Mouse (Mus musculus) kidney, postnatal 0 days (tissue): ENCODE measurements at regions not wholly inside any gene's neighbourhood (a gene's known extent, or its start where the extent isn't known, plus 50 kb on each side); places are given as distances from the start of the nearest gene placed in this dataset.
A peak's percentile ranks its signal among the peaks of the same experiment; 100 is the strongest.

ENCODE experiments used
- ATAC-seq: fragments of 200-750 bp; cut with Nextera tagmentation; replicated peaks from 2 replicates; pipeline ENCODE4 v1.8.0; 2017; ENCODE audit warnings: low read depth, moderate number of reproducible peaks, moderate TSS enrichment, moderate library complexity; ENCODE audit not compliant: low FRiP score
- DNase-seq: peaks from one replicate; pipeline ENCODE4 v3.0.0-alpha.2; 2016; ENCODE audit warnings: low spot score
- H3K27ac ChIP-seq: fragments of 300-500 bp; sonication (generic); 2 replicates; pipeline ENCODE4 v1.5.1; 2014; ENCODE audit warnings: mild to moderate bottlenecking
- H3K27me3 ChIP-seq: fragments of 300-500 bp; sonication (generic); 2 replicates; pipeline ENCODE4 v1.6.1; 2014; ENCODE audit warnings: low read length, mixed read lengths; ENCODE audit not compliant: insufficient read depth
- H3K36me3 ChIP-seq: fragments of 300-500 bp; sonication (generic); 2 replicates; pipeline ENCODE4 v1.6.1; 2014; ENCODE audit warnings: low read length, mixed read lengths; ENCODE audit not compliant: insufficient read depth
- H3K4me1 ChIP-seq: fragments of 300-500 bp; sonication (generic); replicated peaks from 2 replicates; pipeline ENCODE4 v1.6.1; 2014; ENCODE audit warnings: antibody characterized with exemption, low read length, mixed read lengths; ENCODE audit not compliant: insufficient read depth
- H3K4me2 ChIP-seq: fragments of 300-500 bp; sonication (generic); 2 replicates; pipeline ENCODE4 v1.6.1; 2014; ENCODE audit warnings: mild to moderate bottlenecking, low read length, moderate library complexity, mixed read lengths
- H3K4me3 ChIP-seq: fragments of 300-500 bp; sonication (generic); replicated peaks from 2 replicates; pipeline ENCODE4 v1.5.1; 2014; ENCODE audit warnings: low read depth, low read length
- H3K9ac ChIP-seq: fragments of 300-500 bp; sonication (generic); 2 replicates; pipeline ENCODE4 v1.6.1; 2014; ENCODE audit warnings: low read depth, low read length
- H3K9me3 ChIP-seq: fragments of 300-500 bp; sonication (generic); replicated peaks from 2 replicates; pipeline ENCODE4 v1.6.1; 2016; ENCODE audit warnings: low read length, inconsistent platforms, mixed read lengths
- CTCF ChIP-seq: IDR thresholded peaks from 2 replicates; pipeline ENCODE4 v1.5.1; 2016; ENCODE audit warnings: antibody characterized with exemption, low read depth, mild to moderate bottlenecking, moderate library complexity
- WGBS: fragments of 180-500 bp; shearing (Covaris S2); extraction: QIAGEN DNeasy Blood & Tissue Kit; methylation state at CpG from one replicate; pipeline ENCODE4 v1.1.7; 2014; 5-methylcytosine and 5-hydroxymethylcytosine counted together

GRCm38 (mm10) chr4:29034406-29034805, 221.5 kb downstream of the Epha7 start:
- Histone ChIP-seq H3K36me3 (no peaks in the 10 kb centered on the region), H3K9ac (no peak overlapping the region), H3K27ac (no peak overlapping the region), H3K4me3 (no peak overlapping the region), H3K9me3 (0 out of 2 replicates have a peak, but pooled peaks cover 3% of the 10 kb centered on the region), H3K4me2 (no peak overlapping the region), H3K4me1 (no peaks in the 10 kb centered on the region), H3K27me3 (no peaks in the 10 kb centered on the region)
- TF ChIP-seq CTCF: no peak
- 92% methylated on average over 1 of the region's 1 CpGs for WGBS
- no peak for ATAC-seq
- DNase-seq: no peak

DNA sequence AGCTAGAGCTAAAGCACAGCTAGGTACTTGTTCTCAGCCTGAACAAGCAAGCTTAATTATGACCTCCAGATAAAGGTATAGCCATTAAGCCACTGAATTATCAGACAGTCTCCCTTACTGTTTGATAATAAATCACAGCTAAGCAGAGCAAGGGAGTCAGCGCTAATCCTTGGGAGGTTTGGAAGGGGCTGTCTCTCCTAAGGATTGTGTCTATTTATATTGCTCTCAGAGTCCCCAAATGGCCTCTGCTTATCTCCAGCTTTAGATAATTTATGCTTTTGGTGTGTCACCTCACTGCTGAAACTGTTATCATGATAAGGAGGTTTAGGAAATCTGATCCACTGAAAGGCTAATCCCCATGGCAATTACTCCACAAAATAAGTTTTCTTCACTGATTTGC, 227.1 kb downstream of the Epha7 start:
- Histone ChIP-seq H3K4me3 (no peak overlapping the region), H3K36me3 (no peaks in the 10 kb centered on the region), H3K9me3 (no peaks in the 10 kb centered on the region), H3K9ac (no peak overlapping the region), H3K4me1 (no peaks in the 10 kb centered on the region), H3K27ac (no peak overlapping the region), H3K4me2 (no peak overlapping the region), H3K27me3 (no peaks in the 10 kb centered on the region)
- 13% methylated on average over 1 of the region's 1 CpGs for WGBS
- TF ChIP-seq CTCF: no peak
- ATAC-seq: no peak
- no peak for DNase-seq

- Histone ChIP-seq H3K27ac (no peak overlapping the region), H3K4me2 (no peak overlapping the region), H3K9me3 (no peaks in the 10 kb centered on the region), H3K4me3 (no peak overlapping the region), H3K27me3 (no peaks in the 10 kb centered on the region), H3K4me1 (no peaks in the 10 kb centered on the region), H3K36me3 (no peaks in the 10 kb centered on the region), H3K9ac (no peak overlapping the region)
- whole genome bisulfite sequencing: 48% methylated on average over 12 of the region's 12 CpGs
- DNase-seq (peak; percentile 24), ATAC-seq (no peak)
- TF ChIP-seq CTCF: no peak
Observed at GRCm38 (mm10) chr4:29068678-29069621, 256.0 kb downstream of the Epha7 start.

GRCm38 (mm10) chr4:29074204-29074603, 261.3 kb downstream of the Epha7 start:
- no peaks in the 10 kb centered on the region for H3K9me3 ChIP-seq
- no peaks in the 10 kb centered on the region for H3K27me3 ChIP-seq
- TF ChIP-seq CTCF: no peak
- H3K36me3 ChIP-seq: no peaks in the 10 kb centered on the region
- no peak overlapping the region for H3K27ac ChIP-seq
- H3K4me1 ChIP-seq: no peaks in the 10 kb centered on the region
- H3K4me3 ChIP-seq: no peak overlapping the region
- H3K4me2 ChIP-seq: no peak overlapping the region
- DNase-seq: no peak
- H3K9ac ChIP-seq: no peak overlapping the region
- no peak for ATAC-seq

DNA sequence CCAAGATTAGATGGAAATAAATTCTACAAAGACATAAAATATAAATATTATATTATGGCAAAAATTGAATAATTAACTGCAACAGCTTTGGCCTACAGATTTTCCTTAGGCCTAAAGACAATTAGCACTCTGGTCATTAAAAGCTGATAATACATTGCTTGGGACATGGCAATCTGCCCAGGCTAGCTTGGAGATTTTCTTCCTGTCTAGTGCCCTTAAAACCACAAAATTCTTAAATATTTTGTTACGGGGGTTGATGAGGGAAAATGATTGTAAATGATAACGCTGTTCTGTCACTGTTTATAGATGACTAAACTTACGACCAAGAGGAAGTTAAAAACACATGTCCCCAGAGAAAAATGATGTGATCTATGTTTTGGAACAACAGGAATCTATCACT, 261.9 kb downstream of the Epha7 start:
- peak; percentile 30 for DNase-seq
- no peak overlapping the region for H3K4me3 ChIP-seq
- no peak overlapping the region for H3K4me2 ChIP-seq
- H3K9me3 ChIP-seq: no peaks in the 10 kb centered on the region
- no peaks in the 10 kb centered on the region for H3K4me1 ChIP-seq
- H3K9ac ChIP-seq: no peak overlapping the region
- H3K27ac ChIP-seq: no peak overlapping the region
- WGBS: 40% methylated on average over 3 of the region's 3 CpGs
- no peak for TF ChIP-seq CTCF
- no peak for ATAC-seq
- no peaks in the 10 kb centered on the region for H3K27me3 ChIP-seq
- H3K36me3 ChIP-seq: no peaks in the 10 kb centered on the region

DNA sequence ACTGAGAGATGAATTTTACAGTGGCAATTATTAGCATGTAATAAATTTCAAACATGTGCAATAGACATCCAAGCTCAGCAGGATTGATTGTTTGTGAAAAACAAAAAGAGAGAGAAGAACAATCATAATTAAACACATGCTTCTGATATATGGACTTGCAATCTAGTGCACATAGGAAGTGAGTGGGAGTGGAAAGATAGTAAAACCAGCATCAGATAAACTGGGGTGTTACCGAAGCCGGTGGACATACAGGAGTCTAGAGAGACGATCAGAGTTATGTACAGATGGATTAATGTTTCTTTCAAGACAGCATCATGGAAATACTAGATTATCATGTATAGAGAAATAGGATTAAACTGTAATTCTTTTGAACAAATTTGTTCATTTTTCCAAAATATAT, 263.8 kb downstream of the Epha7 start:
- Histone ChIP-seq H3K36me3 (no peaks in the 10 kb centered on the region), H3K27me3 (no peaks in the 10 kb centered on the region), H3K4me3 (no peak overlapping the region), H3K4me2 (no peak overlapping the region), H3K9me3 (no peaks in the 10 kb centered on the region), H3K27ac (no peak overlapping the region), H3K9ac (no peak overlapping the region), H3K4me1 (no peaks in the 10 kb centered on the region)
- 85% methylated on average over 3 of the region's 3 CpGs for WGBS
- ATAC-seq (no peak), DNase-seq (no peak)
- no peak for TF ChIP-seq CTCF
